Mouse (Mus musculus): Measurements from ENCODE around the gene Mllt3.

GRCm38 (mm10) chr4:87920664-87921063 is 112.5 kb downstream of the Mllt3 start:
- TF ChIP-seq MAX (IDR thresholded peaks at IDR 0.05; ENCODE audit: low read depth) (no peak), USF1 (IDR thresholded peaks at IDR 0.05; ENCODE audit: low read depth) (no peak), TCF3 (IDR thresholded peaks at IDR 0.05; ENCODE audit: insufficient read length, low read depth) (no peak), POLR2A (IDR thresholded peaks at IDR 0.05; ENCODE audit: insufficient read length, low read depth) (no peak)
